Mouse (Mus musculus) urinary bladder, postnatal 25 days (tissue): ENCODE data around the gene D230025D16Rik.

Experiments used
- DNase-seq: peaks from one replicate; pipeline ENCODE4 v3.0.0; 2022; ENCODE audit warnings: low spot score

The D230025D16Rik gene

GRCm38 (mm10) chr8:105237442-105238142, 12.6 kb downstream of the D230025D16Rik start:
- no peak for DNase-seq

DNA sequence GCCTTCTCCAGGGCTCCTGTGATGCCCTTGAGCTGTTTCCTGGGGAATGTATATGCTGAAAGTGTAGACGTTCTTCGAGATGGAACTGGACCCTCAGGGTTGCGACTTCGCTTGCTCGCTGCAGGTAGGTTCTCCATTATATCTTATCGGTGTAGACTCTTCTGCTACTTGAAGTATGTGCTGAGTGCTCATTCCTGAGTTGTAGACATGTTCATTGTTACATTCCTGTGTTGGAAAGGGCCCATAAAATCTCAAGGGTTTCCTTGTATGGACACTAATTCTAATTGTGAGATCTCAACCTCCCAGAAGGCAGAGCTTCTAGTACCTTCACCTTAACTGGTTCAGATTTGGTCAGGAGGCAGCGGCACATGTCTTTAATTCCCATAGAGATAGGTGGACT, 16.1 kb downstream of the D230025D16Rik start:
- no peak for DNase-seq

GRCm38 (mm10) chr8:105251954-105252353, 27.0 kb downstream of the D230025D16Rik start:
- DNase-seq, result no peak

- DNase-seq, result no peak
These were observed 28.0 kb downstream of the D230025D16Rik start for GRCm38 (mm10) chr8:105252680-105253537.

- DNase-seq, result no peak
These were observed 28.8 kb downstream of the D230025D16Rik start for GRCm38 (mm10) chr8:105253766-105254151.

GRCm38 (mm10) chr8:105254152-105254965, 29.4 kb downstream of the D230025D16Rik start:
- DNase-seq, result peak; percentile 92

DNA sequence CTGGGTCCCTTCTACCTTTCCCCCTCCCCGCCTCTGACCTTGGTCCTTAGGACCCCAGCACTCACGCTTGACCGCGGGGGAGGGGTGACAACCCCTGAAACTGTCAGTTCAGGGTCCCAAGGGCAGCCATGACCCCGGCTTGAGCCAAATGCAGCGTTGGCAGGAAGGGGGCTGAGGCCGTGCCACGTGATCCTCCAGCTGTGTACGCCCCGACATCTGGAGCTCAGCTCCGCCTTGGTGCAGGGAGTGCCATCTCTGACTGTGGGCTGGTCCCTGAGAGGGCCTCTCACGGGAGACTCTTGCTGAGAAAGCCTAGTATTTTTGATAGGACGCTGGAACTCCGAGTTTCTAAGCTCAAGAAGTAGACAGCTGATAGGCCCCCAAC, 30.0 kb downstream of the D230025D16Rik start, which contains the start of gene B3gnt9:
Gene B3gnt9, minus strand, starts transcription at position 188 of the 385 bp plus-strand sequence.
- peak; percentile 56 for DNase-seq

DNA sequence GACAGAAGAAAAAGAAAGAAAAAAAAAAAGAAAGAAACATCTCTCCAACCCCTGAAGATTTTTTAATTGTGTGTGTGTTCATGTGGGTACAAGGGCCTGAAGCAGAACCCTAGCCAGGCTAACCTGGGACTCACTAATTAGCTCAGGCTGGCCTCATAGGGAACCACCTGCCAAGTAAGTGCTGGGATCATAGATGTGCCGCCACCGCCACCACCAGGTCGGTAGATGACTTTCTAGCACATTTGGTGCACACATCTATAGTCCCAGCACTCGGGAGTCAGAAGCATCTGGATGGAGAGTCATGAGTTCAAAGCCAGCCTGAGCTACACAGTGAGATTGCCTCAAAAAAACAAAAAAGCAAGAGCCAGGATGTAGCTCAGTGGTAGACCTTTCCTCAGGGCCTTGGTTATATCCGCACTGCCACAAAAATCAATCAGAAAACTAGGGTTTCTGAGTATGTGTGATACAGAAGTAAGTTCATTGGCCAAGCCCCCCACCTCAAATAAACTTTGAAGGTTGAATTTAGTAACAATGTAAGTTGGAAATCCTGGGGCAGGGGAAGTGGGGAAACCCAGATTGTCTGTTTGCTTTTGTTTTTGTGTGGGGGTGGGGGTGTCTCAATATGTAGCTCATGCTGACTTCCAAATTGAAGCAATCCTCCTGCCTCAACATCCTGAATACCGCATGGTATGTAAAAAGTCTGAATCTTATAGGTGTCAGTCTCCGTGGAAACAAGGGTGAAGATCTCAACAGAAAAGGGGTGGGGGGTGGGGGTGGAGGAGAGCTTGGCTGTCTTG, 32.6 kb downstream of the D230025D16Rik start:
- DNase-seq, result no peak

- DNase-seq, result no peak
These were observed 34.2 kb downstream of the D230025D16Rik start for GRCm38 (mm10) chr8:105258911-105259720.

- DNase-seq, result peak; percentile 77
These were observed 34.9 kb downstream of the D230025D16Rik start for GRCm38 (mm10) chr8:105259721-105260320.

DNA sequence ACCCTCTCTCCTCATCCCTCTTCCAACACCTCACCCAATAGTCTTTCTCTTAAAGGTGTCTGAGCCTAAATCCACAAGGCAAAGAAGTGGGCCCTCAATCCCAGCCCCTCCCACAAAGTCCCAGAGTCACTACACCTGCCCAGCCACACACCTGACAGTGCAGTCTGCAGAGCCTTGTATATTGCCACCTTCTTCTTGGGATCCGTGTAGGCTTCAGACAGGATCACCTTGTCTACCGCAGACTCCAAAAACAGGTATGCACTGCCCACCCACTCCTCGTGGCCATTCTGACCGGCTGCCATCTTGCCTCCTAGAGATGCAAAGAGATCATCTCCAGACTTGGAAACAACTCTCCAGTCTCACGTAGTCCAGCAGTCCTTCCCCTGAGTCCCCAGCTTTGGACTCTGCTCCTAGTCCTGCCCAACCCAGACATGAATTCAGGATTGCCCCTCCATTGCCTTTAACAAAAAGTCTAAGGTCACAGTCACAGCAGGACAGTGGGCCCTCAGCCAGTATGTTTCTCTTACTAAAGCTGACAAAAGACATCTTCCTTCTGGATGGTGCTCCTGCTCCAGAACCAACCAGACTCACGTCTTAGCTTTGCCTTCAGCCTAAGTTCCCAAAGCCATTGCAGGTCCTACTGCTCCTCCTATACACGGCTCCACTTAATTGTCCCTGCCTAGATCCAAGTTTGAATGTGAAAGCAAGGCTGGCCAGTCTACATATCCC, 35.6 kb downstream of the D230025D16Rik start:
- DNase-seq, result no peak

- no peak for DNase-seq
These were observed 36.5 kb downstream of the D230025D16Rik start for GRCm38 (mm10) chr8:105261326-105261980.

DNA sequence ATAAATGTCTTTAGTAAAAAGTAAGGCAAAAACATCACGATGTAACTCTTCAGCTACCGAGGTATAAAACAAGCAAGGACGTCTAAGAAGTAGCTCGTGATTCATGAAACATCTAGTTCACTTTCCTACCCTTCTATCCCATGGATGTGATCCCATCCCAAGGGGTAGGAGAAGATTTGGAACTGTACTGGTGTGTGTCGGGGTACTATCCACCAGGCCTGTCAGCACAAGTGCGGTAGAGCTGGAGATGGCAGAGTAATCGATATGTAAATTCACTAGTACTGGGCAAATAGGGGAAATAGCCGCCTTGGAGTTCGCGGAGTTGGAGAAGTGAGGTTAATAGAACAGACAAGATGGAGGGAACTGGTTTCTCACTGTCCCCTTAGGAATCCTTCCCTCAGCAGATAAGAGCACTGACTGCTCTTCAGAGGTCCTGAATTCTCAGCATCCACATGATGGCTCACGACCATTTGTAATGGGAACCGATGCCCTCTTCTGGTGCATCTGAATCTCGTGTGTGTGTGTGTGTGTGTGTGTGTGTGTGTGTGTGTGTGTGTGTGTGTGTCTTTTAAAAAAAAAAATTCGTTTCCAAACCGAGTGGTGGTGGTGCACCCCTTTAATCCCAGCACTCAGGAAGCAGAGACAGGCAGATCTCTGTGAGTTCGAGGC, 38.4 kb downstream of the D230025D16Rik start:
- no peak for DNase-seq

DNA sequence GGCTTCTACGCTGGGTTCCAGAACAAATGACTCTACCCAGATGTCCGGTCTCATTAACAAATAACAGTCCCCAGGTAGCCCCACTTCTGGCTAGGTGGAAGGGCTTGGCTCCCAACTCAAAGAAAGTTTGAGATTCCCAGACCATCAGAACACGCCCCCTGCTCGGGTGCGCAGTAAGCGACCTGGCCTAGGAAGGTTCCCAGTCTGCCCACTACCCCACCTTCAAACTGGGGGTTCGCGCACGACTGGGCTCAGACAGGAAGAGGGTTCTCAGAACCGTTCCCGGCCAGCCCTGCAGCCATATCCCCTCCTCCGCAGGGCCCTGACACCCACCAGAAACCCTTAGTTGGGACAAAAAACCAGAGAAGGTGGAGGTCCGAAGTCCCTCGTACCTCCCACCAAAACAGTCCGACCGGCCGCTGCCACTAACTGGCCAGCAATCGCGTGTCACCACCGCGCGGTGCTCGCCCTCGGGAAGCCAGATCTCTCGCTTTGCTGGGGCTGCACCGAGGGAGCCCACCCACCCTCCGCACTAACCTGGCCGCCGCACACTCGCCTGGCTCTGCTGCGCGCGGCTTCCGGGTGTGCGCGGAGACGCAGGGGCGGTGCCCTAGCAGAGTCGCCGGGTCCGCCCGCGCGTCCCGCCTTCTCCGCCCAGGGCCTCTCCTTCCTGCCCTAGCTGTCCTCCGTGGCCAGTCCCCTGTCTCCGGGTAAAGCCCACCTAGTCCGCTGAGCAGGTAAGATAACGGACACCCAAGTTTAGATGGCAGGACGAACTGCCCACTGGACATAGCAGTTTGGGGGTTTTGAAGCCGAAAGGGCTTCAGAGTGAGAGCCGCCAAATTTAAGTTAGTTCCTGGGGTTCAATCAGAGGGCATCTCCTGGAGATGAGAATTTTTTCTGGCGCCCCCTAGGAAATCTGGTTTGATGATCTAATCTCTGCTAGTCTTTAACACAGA, 39.4 kb downstream of the D230025D16Rik start, which contains the start of the genes Tradd and Fbxl8:
Gene Tradd, minus strand, starts transcription at position 586 of the 959 bp plus-strand sequence.
Gene Fbxl8, plus strand, starts transcription at position 625 of the 959 bp plus-strand sequence.
- DNase-seq, result peak; percentile 74

DNA sequence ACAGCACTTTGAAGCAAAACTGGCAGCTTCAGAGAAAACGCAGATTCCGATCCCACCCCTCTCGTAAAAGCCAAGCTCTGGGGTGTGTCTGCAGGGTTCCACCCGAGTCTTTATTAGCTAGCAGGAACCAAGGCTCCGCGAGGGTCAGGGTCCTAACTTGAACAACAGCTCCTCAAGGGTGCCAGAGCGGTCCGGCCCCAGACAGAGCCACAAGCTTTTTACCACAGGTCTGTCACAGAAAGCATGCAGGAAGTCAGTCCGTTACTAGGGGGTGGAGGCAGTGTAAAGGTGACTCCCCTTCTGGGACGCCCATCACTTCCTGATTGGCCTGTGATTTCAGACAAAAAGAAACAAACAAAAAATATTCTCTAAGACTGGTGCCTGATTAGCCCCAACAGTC, 40.2 kb downstream of the D230025D16Rik start:
- DNase-seq, result no peak

- no peak for DNase-seq
These were observed 41.8 kb downstream of the D230025D16Rik start for GRCm38 (mm10) chr8:105266775-105267174.
